Mouse (Mus musculus) cerebellum, adult 11 months (tissue): Measurements from ENCODE around the gene Rab9.

ENCODE experiments used
- DNase-seq: peaks from one replicate; pipeline ENCODE4 v3.0.0; 2022

Gene Rab9

DNA sequence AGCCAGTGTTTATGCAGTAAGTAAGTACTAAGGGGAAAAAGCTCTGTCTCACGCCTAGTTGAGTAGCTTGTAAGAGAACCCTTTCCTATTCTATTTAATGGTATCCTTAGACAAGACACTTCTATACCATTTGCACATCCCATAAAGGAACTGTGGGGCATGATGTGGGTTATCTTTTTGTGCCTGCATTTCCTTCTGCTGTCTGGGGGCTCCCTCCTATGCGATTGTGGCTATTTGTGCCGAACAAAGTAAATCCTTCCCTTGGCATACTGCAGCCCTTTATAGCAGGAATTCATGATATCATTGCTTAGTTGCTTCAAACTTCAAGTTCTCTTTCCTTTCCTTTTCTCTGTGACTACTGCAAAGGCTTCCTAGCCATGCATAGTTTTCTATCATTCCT, 35.1 kb downstream of the Rab9 start:
- no peak for DNase-seq

DNA sequence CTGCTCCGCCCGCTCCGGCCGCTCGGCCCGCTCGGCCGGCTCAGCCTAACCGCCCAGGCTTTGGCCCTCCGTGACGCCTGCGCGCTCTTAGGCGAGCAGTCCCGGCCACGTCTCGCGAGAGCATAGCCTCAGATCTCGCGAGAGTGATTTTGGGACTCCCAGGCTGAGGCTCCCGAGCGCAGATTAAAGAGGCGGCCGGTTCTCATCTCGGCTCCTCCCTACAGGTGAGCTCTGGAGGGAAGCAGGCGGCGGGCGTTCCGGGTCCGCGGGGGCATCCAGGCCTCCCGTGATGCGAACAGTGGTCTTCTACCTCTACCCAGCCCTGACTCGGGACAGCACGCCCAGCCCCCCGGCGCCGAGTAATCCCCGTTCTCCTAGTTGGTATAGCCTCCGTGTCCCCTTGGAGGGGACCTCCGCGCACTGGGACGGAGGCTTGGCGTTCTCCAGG, 39.0 kb downstream of the Rab9 start, which contains the start of gene Ofd1:
TSS of gene Ofd1 (minus strand) at position 89 of the 448 bp plus-strand sequence.
- peak; percentile 86 for DNase-seq

DNA sequence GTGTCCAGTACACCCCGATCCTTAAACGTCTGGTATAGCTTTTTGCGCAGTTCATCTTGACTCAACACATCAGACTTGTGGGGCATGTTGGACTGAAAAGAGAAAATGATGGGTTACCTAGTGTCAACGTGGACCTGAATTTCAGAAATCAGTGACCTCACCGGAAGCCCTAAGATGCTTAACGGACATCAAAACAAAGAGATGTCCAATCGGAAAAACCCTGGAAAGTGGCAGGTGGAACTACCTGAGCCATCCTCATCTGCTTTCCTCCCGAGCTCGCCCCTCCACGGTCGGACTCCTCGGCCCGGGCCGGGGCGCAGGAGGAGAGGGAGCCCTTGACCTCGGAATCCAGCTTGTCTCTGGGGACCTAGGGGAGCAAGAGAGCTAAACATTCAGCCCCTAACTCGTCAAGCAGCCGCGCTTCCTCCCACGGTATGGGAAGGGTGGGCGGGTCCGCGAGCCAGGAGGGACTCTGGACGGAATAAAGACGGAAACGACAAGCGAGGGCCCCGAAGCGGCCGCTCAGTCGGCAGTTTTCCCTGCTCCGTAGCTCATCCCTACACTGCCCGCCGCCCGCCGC, 39.5 kb downstream of the Rab9 start, which contains the start of gene Trappc2:
TSS of gene Trappc2 (plus strand) at position 539 of the 580 bp plus-strand sequence.
- peak; percentile 25 for DNase-seq

DNA sequence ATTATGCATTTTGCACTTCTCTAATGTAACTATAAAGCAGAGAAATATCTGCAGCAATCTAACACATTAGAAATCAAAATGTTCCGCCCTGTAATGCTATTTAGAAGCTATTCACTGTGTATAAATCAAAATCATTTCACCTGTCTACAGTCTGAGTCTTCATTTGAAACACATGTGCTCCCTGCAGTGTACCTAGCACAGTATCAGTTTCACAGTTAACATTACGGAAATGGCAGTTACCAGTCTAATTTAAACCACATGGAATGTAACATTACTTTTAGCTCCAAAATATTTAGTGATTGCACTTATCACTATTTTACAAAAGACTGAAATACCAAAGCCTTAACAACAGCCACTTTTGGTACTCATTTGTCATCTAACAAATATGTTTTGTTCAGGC, 44.9 kb downstream of the Rab9 start:
- DNase-seq, result no peak

DNA sequence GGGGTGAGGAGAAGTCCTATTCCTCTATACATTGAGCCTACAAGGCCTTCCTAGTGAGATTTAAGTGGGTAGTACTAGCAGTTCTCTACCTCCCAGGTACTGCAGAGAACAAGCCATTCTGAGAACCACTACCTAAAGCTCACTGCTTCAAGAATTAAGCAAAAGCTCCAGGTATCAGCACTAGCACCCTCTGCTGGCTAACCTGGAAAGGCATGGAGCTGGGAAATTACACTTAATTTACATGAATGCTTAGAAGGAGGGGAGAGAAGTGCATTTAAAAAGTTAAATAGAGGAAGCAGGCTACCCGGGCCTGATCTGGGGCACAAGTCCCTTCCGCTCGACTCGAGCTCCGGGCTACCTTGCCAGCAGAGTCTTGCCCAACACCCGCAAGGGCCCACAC, 63.5 kb downstream of the Rab9 start:
- peak; percentile 18 for DNase-seq

DNA sequence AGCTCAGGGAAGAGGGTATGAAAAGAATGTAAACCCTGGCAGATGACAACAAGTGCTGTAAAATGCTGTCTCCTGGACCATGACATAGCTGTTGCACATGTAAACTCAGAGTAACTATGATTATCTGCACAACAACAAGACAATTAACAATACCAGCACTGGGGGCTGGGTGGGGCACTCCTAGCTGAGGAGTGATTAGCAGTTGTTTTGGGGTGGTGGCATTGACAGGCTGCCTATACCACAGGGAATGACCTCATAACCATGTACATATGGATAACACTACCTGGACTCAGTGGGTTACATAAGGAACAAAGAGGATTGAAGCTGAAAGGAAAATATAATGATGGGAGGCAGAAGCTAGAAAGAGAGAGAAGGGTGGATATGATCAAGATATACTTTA, 71.8 kb downstream of the Rab9 start:
- no peak for DNase-seq
